In genomic region chr16:43513933-43514332, GRCm38 (mm10) we compare ENCODE assay signal across 17 mouse cellular contexts.
"Had no signal": no experiment of that assay in that cellular context is flagged by ENCODE, and none has a peak within 500 bp of the region (broad histone marks: within the 10 kb centered on the region; RNA-seq: fewer than 3 reads in every experiment).

No protein-coding gene starts in this region.

- H3K27ac ChIP-seq: liver, embryonic 15.5 days; lung, embryonic 15.5 days; macrophage; midbrain, embryonic 12.5 days; midbrain, embryonic 15.5 days; neural tube, embryonic 12.5 days; stomach, embryonic 15.5 days; stomach, postnatal 0 days had no signal

- H3K36me3 ChIP-seq: liver, embryonic 15.5 days; lung, embryonic 15.5 days; midbrain, embryonic 12.5 days; midbrain, embryonic 15.5 days; neural tube, embryonic 12.5 days; stomach, embryonic 15.5 days had no signal

- H3K4me1 ChIP-seq: liver, embryonic 15.5 days; lung, embryonic 15.5 days; megakaryocyte, embryonic 14.5 days; stomach, embryonic 15.5 days had no signal

- H3K9ac ChIP-seq: liver, embryonic 15.5 days; liver, postnatal 0 days; lung, embryonic 15.5 days; midbrain, embryonic 12.5 days; midbrain, embryonic 15.5 days; neural tube, embryonic 12.5 days; stomach, embryonic 15.5 days had no signal

- DNase-seq: liver, postnatal 0 days; lung, adult 2 months; lung, postnatal 14 days; lung, postnatal 36 days; right cerebral cortex, postnatal 14 days; thymus, adult 2 months; thymus, postnatal 14 days; thymus, postnatal 36 days had no signal

- H3K4me3 ChIP-seq: liver, embryonic 15.5 days; lung, embryonic 15.5 days; megakaryocyte, embryonic 14.5 days; midbrain, embryonic 12.5 days; midbrain, embryonic 15.5 days; neural tube, embryonic 12.5 days; stomach, embryonic 15.5 days had no signal

- H3K27me3 ChIP-seq: liver, embryonic 15.5 days; lung, embryonic 15.5 days; megakaryocyte, embryonic 14.5 days; midbrain, embryonic 12.5 days; midbrain, embryonic 15.5 days; neural tube, embryonic 12.5 days; stomach, embryonic 15.5 days had no signal

- H3K9me3 ChIP-seq: liver, embryonic 15.5 days; lung, embryonic 15.5 days; megakaryocyte, embryonic 14.5 days; midbrain, embryonic 12.5 days; midbrain, embryonic 15.5 days; neural tube, embryonic 12.5 days; stomach, embryonic 15.5 days had no signal

- H3K4me2 ChIP-seq: liver, embryonic 15.5 days; lung, embryonic 15.5 days; midbrain, embryonic 12.5 days; midbrain, embryonic 15.5 days; neural tube, embryonic 12.5 days; stomach, embryonic 15.5 days had no signal
